Comparison of ENCODE assay signal across 13 mouse cellular contexts in the genomic region with DNA sequence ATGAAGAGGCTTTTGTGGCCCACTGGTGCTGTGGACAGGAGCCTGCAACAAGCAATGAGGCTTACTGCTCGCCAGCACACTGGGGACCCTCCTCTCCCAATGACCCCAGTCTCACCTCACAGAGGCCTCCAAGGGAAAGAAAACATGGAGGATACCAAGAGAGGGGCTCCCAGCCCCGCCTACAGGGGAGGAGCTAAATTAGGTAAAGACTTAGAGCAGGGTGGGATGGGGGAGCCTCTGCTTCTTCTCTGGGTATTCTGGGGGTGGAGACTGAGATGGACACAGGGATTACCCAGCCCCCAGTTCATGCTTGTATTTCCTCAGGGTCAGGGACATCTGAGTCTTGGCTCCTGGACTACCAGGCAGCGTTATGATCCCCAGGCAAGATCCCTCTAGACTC. TPM values are rescaled to one million over a fixed set of nuclear protein-coding genes. Genes with fewer than 3 reads are reported as not detected.
DNase-seq lines count a peak whose midpoint lies in the region; ATAC-seq and TF ChIP-seq lines count a peak whose summit lies in the region.
"Had no signal": no experiment of that assay in that cellular context is flagged by ENCODE, and none has a peak within 500 bp of the region (broad histone marks: within the 10 kb centered on the region; RNA-seq: fewer than 3 reads in every experiment).

No protein-coding gene starts in this region.

- ATAC-seq in heart, embryonic 12.5 days (ENCODE audit: insufficient number of reproducible peaks, low FRiP score), result no peak
- ATAC-seq in lung, embryonic 15.5 days (ENCODE audit: borderline replicate concordance, extremely low read depth, low FRiP score, low TSS enrichment), result no peak
- no peak for ATAC-seq in limb, embryonic 13.5 days (ENCODE audit: low FRiP score, low read depth)
- no peak for ATAC-seq in stomach, embryonic 16.5 days (ENCODE audit: insufficient read depth, low FRiP score)

- intact Hi-C loops in heart, adult 2 months (cut with DNase I), result no loop called here

- no peak overlapping the region for H3K4me2 ChIP-seq in heart, embryonic 12.5 days
- H3K4me2 ChIP-seq in lung, embryonic 15.5 days, result no peak overlapping the region
- peak overlapping the region; percentile 50 for H3K4me2 ChIP-seq in limb, embryonic 13.5 days (replicated peaks)
- H3K4me2 ChIP-seq in stomach, embryonic 16.5 days (ENCODE audit: low read depth, low read length), result no peak overlapping the region

- H3K79me2 ChIP-seq in heart, adult 2 months (replicated peaks; ENCODE audit: control insufficient read depth, insufficient read depth, low read length), result no peaks in the 10 kb centered on the region

- TF ChIP-seq POLR2A in heart, adult 2 months (IDR thresholded peaks at IDR 0.05; ENCODE audit: insufficient read depth, low read depth, low read length), result no peak
- TF ChIP-seq POLR2A in lung, adult 2 months (IDR thresholded peaks at IDR 0.05; ENCODE audit: borderline replicate concordance, extremely low read depth, low read depth, low read length), result no peak

- 34% methylated on average over 3 of the region's 3 CpGs for WGBS in heart, embryonic 12.5 days
- WGBS in heart, adult 2 months, result 52% methylated on average over 3 of the region's 3 CpGs
- 32% methylated on average over 3 of the region's 3 CpGs for WGBS in lung, embryonic 15.5 days
- 42% methylated on average over 3 of the region's 3 CpGs for WGBS in lung, adult 2 months
- WGBS in limb, embryonic 13.5 days, result 20% methylated on average over 3 of the region's 3 CpGs
- WGBS in stomach, embryonic 16.5 days, result 45% methylated on average over 3 of the region's 3 CpGs

- no peaks in the 10 kb centered on the region for H3K9me3 ChIP-seq in heart, embryonic 12.5 days (replicated peaks)
- no peaks in the 10 kb centered on the region for H3K9me3 ChIP-seq in lung, embryonic 15.5 days
- H3K9me3 ChIP-seq in limb, embryonic 13.5 days, result no peaks in the 10 kb centered on the region
- no peaks in the 10 kb centered on the region for H3K9me3 ChIP-seq in stomach, embryonic 16.5 days (replicated peaks; ENCODE audit: control insufficient read depth, low read length)

- peaks cover 76% of the 10 kb centered on the region for H3K4me1 ChIP-seq in heart, embryonic 12.5 days (replicated peaks)
- H3K4me1 ChIP-seq in heart, adult 2 months (ENCODE audit: control insufficient read depth, insufficient read depth, low read length), result peaks cover 3% of the 10 kb centered on the region; the same call in 1 of the 2 replicates
- peaks cover 53% of the 10 kb centered on the region for H3K4me1 ChIP-seq in lung, embryonic 15.5 days
- H3K4me1 ChIP-seq in lung, adult 2 months (ENCODE audit: control insufficient read depth, insufficient read depth, low read length), result no peaks in the 10 kb centered on the region
- H3K4me1 ChIP-seq in limb, embryonic 13.5 days, result peaks cover 86% of the 10 kb centered on the region
- peaks cover 55% of the 10 kb centered on the region for H3K4me1 ChIP-seq in stomach, embryonic 16.5 days (ENCODE audit: control insufficient read depth, insufficient read depth, low read length)

- DNase-seq in heart, adult 2 months, result no peak
- DNase-seq in lung, adult 2 months, result no peak
- DNase-seq in adipocyte (ENCODE audit: low spot score), result no peak
- DNase-seq in retina, embryonic 14.5 days (ENCODE audit: low spot score), result no peak
- DNase-seq: lung, postnatal 14 days had no signal

- no peaks in the 10 kb centered on the region for H3K36me3 ChIP-seq in heart, embryonic 12.5 days
- H3K36me3 ChIP-seq in heart, adult 2 months (ENCODE audit: control insufficient read depth, insufficient read depth, low read length), result no peaks in the 10 kb centered on the region
- H3K36me3 ChIP-seq in lung, embryonic 15.5 days, result no peaks in the 10 kb centered on the region
- H3K36me3 ChIP-seq in limb, embryonic 13.5 days, result no peaks in the 10 kb centered on the region
- H3K36me3 ChIP-seq in stomach, embryonic 16.5 days (ENCODE audit: control insufficient read depth, insufficient read depth, low read length), result no peaks in the 10 kb centered on the region

- TF ChIP-seq EP300 in heart, adult 2 months (IDR thresholded peaks at IDR 0.05; ENCODE audit: insufficient read depth, low read depth, low read length), result no peak

- H3K27ac ChIP-seq in heart, embryonic 12.5 days (ENCODE audit: poor library complexity, severe bottlenecking), result peak overlapping the region; percentile 52
- no peak overlapping the region for H3K27ac ChIP-seq in heart, adult 2 months
- peak overlapping the region; percentile 76 for H3K27ac ChIP-seq in lung, embryonic 15.5 days
- H3K27ac ChIP-seq in limb, embryonic 13.5 days, result peak overlapping the region; percentile 88
- peak overlapping the region; percentile 56; the same call in 1 of the 2 replicates for H3K27ac ChIP-seq in stomach, embryonic 16.5 days (ENCODE audit: low read length)

- H3K4me3 ChIP-seq in heart, embryonic 12.5 days, result no peak overlapping the region
- no peak overlapping the region for H3K4me3 ChIP-seq in heart, adult 2 months
- H3K4me3 ChIP-seq in lung, embryonic 15.5 days, result no peak overlapping the region
- no peak overlapping the region for H3K4me3 ChIP-seq in lung, adult 2 months (replicated peaks; ENCODE audit: extremely low read depth, low read depth, low read length)
- H3K4me3 ChIP-seq in limb, embryonic 13.5 days, result no peak overlapping the region
- H3K4me3 ChIP-seq in stomach, embryonic 16.5 days (replicated peaks; ENCODE audit: low read length), result no peak overlapping the region

- peak overlapping the region; percentile 33; the same call in 1 of the 2 replicates for H3K9ac ChIP-seq in heart, embryonic 12.5 days
- H3K9ac ChIP-seq in heart, adult 2 months (ENCODE audit: low read depth, low read length), result no peak overlapping the region
- H3K9ac ChIP-seq in lung, embryonic 15.5 days, result no peak overlapping the region
- no peak overlapping the region for H3K9ac ChIP-seq in limb, embryonic 13.5 days
- H3K9ac ChIP-seq in stomach, embryonic 16.5 days (ENCODE audit: low read length), result no peak overlapping the region; the same call in 1 of the 2 replicates

- no peak for TF ChIP-seq CTCF in heart, adult 2 months (IDR thresholded peaks at IDR 0.05)
- no peak for TF ChIP-seq CTCF in lung, adult 2 months (IDR thresholded peaks at IDR 0.05; ENCODE audit: insufficient read depth, low read length)

- no peaks in the 10 kb centered on the region for H3K27me3 ChIP-seq in heart, embryonic 12.5 days (replicated peaks)
- no peaks in the 10 kb centered on the region for H3K27me3 ChIP-seq in heart, adult 2 months (ENCODE audit: control insufficient read depth, insufficient read depth, low read length)
- H3K27me3 ChIP-seq in lung, embryonic 15.5 days, result no peaks in the 10 kb centered on the region
- no peaks in the 10 kb centered on the region for H3K27me3 ChIP-seq in limb, embryonic 13.5 days
- H3K27me3 ChIP-seq in stomach, embryonic 16.5 days (ENCODE audit: control insufficient read depth, insufficient read depth, low read length), result no peaks in the 10 kb centered on the region

RNA-seq across cellular contexts. Expression of gene Cacna1h, which starts 18.7 kb away (rescaled TPM):
- 13.5 and 16.3 TPM in 2 replicates for polyA plus RNA-seq in heart, embryonic 12.5 days (2016; fragmentation: Nextera tagmentation; extraction: Ambion mirVana)
- total RNA-seq in heart, adult 2 months (2021), result 1 to 10 TPM; 4.5 to 5.5 TPM
- polyA plus RNA-seq in heart, adult 2 months (2012; rRNA removed), result 20.4 and 23.2 TPM in 2 replicates
- 2.5 and 2.6 TPM in 2 replicates for polyA plus RNA-seq in lung, embryonic 15.5 days (2015; fragmentation: Nextera tagmentation; extraction: Ambion mirVana)
- polyA plus RNA-seq in lung, adult 2 months (2012; rRNA removed), result 1.9 and 3.2 TPM in 2 replicates
- 5.2 and 7.5 TPM in 2 replicates for polyA plus RNA-seq in limb, embryonic 13.5 days (2015; fragmentation: Nextera tagmentation; extraction: Ambion mirVana)
- 2.6 and 2.9 TPM in 2 replicates for polyA plus RNA-seq in stomach, embryonic 16.5 days (2015; fragmentation: Nextera tagmentation; extraction: Ambion mirVana)

RNA-seq across cellular contexts. Expression of gene Tekt4, which starts 39.5 kb away (rescaled TPM):
- polyA plus RNA-seq in heart, embryonic 12.5 days (2016; fragmentation: Nextera tagmentation; extraction: Ambion mirVana), result 0.45 and 0.54 TPM in 2 replicates
- not detected for total RNA-seq in heart, adult 2 months (2021)
- 0.61 and 1.2 TPM in 2 replicates for polyA plus RNA-seq in heart, adult 2 months (2012; rRNA removed)
- polyA plus RNA-seq in lung, embryonic 15.5 days (2015; fragmentation: Nextera tagmentation; extraction: Ambion mirVana), result 2.6 and 3.0 TPM in 2 replicates
- polyA plus RNA-seq in lung, adult 2 months (2012; rRNA removed), result 11.4 and 11.9 TPM in 2 replicates
- not detected in 2 replicates for polyA plus RNA-seq in limb, embryonic 13.5 days (2015; fragmentation: Nextera tagmentation; extraction: Ambion mirVana)
- polyA plus RNA-seq in stomach, embryonic 16.5 days (2015; fragmentation: Nextera tagmentation; extraction: Ambion mirVana), result not detected in 2 replicates
- total RNA-seq: gastrocnemius, adult 18-20 months; neutrophil, adult 5-6 weeks had no signal

RNA-seq across cellular contexts. Expression of gene Tpsg1, which starts 45.8 kb away (rescaled TPM):
- polyA plus RNA-seq in heart, embryonic 12.5 days (2016; fragmentation: Nextera tagmentation; extraction: Ambion mirVana), result not detected in 2 replicates
- total RNA-seq in heart, adult 2 months (2021), result not detected
- 0.47 and 0.61 TPM in 2 replicates for polyA plus RNA-seq in heart, adult 2 months (2012; rRNA removed)
- polyA plus RNA-seq in lung, embryonic 15.5 days (2015; fragmentation: Nextera tagmentation; extraction: Ambion mirVana), result 0.46 and 0.76 TPM in 2 replicates
- 0.17 and 0.65 TPM in 2 replicates for polyA plus RNA-seq in lung, adult 2 months (2012; rRNA removed)
- polyA plus RNA-seq in limb, embryonic 13.5 days (2015; fragmentation: Nextera tagmentation; extraction: Ambion mirVana), result 1.8 and 3.3 TPM in 2 replicates
- polyA plus RNA-seq in stomach, embryonic 16.5 days (2015; fragmentation: Nextera tagmentation; extraction: Ambion mirVana), result 2.3 and 3.5 TPM in 2 replicates
- total RNA-seq: left cerebral cortex, postnatal 10 days; neutrophil, adult 5-6 weeks had no signal
- polyA plus RNA-seq: cortical plate, adult 2 months had no signal

RNA-seq across cellular contexts. Expression of gene Tpsb2, which starts 48.8 kb away (rescaled TPM):
- polyA plus RNA-seq in heart, embryonic 12.5 days (2016; fragmentation: Nextera tagmentation; extraction: Ambion mirVana), result not detected in 2 replicates
- 1 to 10 TPM; 1.4 to 2.5 TPM for total RNA-seq in heart, adult 2 months (2021)
- polyA plus RNA-seq in heart, adult 2 months (2012; rRNA removed), result 6.3 and 8.2 TPM in 2 replicates
- 3.6 and 5.7 TPM in 2 replicates for polyA plus RNA-seq in lung, embryonic 15.5 days (2015; fragmentation: Nextera tagmentation; extraction: Ambion mirVana)
- polyA plus RNA-seq in lung, adult 2 months (2012; rRNA removed), result 6.4 and 6.5 TPM in 2 replicates
- 1.1 and 2.1 TPM in 2 replicates for polyA plus RNA-seq in limb, embryonic 13.5 days (2015; fragmentation: Nextera tagmentation; extraction: Ambion mirVana)
- 13.4 and 19.2 TPM in 2 replicates for polyA plus RNA-seq in stomach, embryonic 16.5 days (2015; fragmentation: Nextera tagmentation; extraction: Ambion mirVana)
- total RNA-seq: neutrophil, adult 5-6 weeks had no signal
